Mouse (Mus musculus) ES-E14 (cell line): Measurements from ENCODE around the gene 2210407C18Rik.

ENCODE experiments used
- CHD2 ChIP-seq: IDR thresholded peaks from 2 replicates; pipeline ENCODE4 v1.6.1; 2014; ENCODE audit warnings: mild to moderate bottlenecking, low read depth, low read length, inconsistent platforms
- HCFC1 ChIP-seq: IDR thresholded peaks from 2 replicates; pipeline ENCODE4 v1.6.1; 2012; ENCODE audit warnings: low read length, inconsistent platforms, borderline replicate concordance; ENCODE audit not compliant: insufficient read depth
- MAFK ChIP-seq: IDR thresholded peaks from 2 replicates; pipeline ENCODE4 v1.6.1; 2014; ENCODE audit warnings: mild to moderate bottlenecking, low read depth, low read length, inconsistent platforms; ENCODE audit not compliant: insufficient read depth
- ZC3H11A ChIP-seq: IDR thresholded peaks from 2 replicates; pipeline ENCODE4 v1.6.1; 2012; ENCODE audit warnings: low read depth, mild to moderate bottlenecking, inconsistent platforms, low read length, borderline replicate concordance
- ZNF384 ChIP-seq: IDR thresholded peaks from 2 replicates; pipeline ENCODE4 v1.6.1; 2012; ENCODE audit warnings: low read depth, low read length, inconsistent platforms

GRCm38 (mm10) chr11:58594814-58595213 is 21.1 kb downstream of the 2210407C18Rik start, which contains the start of gene Olfr324:
- no peak for TF ChIP-seq ZNF384
- no peak for TF ChIP-seq MAFK
- TF ChIP-seq HCFC1 = no peak
- no peak for TF ChIP-seq CHD2
- no peak for TF ChIP-seq ZC3H11A
